Mouse (Mus musculus) adrenal gland, adult (tissue): ENCODE measurements around the gene Optn.
A peak's percentile ranks its signal among the peaks of the same experiment; 100 is the strongest.

Experiments
- DNase-seq, 2 experiments: peaks; one replicate each; pipeline ENCODE4 v3.0.0; 2022 to 2023; ENCODE audit warnings: low spot score in 1 of 2; ENCODE audit not compliant: inconsistent age in 2 of 2

Gene Optn

GRCm38 (mm10) chr2:5033546-5034420 lies 30.1 kb downstream of the Optn start:
- DNase-seq: no peak

GRCm38 (mm10) chr2:5032665-5033064 lies 31.2 kb downstream of the Optn start:
- peak in 1 of 2 experiments; percentile 34 for DNase-seq

- DNase-seq: no peak
Measured at GRCm38 (mm10) chr2:5031215-5031614, 32.6 kb downstream of the Optn start.

GRCm38 (mm10) chr2:5029808-5030207 lies 34.0 kb downstream of the Optn start:
- no peak for DNase-seq

- no peak for DNase-seq
Measured at GRCm38 (mm10) chr2:5028047-5028446, 35.8 kb downstream of the Optn start.

GRCm38 (mm10) chr2:5027057-5027456 lies 36.8 kb downstream of the Optn start:
- DNase-seq: no peak

GRCm38 (mm10) chr2:5025162-5025733 lies 38.6 kb downstream of the Optn start:
- peak in 1 of 2 experiments; percentile 21 for DNase-seq

GRCm38 (mm10) chr2:5023699-5024399 lies 40.0 kb downstream of the Optn start:
- peak; percentile 40 to 70 for DNase-seq

- DNase-seq: no peak
Measured at GRCm38 (mm10) chr2:5023275-5023674, 40.6 kb downstream of the Optn start.

- DNase-seq: no peak
Measured at GRCm38 (mm10) chr2:5019708-5020107, 44.1 kb downstream of the Optn start.

GRCm38 (mm10) chr2:5016922-5017321 lies 46.9 kb downstream of the Optn start:
- DNase-seq: no peak

GRCm38 (mm10) chr2:5015527-5015926 lies 48.3 kb downstream of the Optn start:
- DNase-seq: peak in 1 of 2 experiments; percentile 25

GRCm38 (mm10) chr2:5014616-5015015 lies 49.2 kb downstream of the Optn start:
- DNase-seq: no peak

GRCm38 (mm10) chr2:5012491-5013324 lies 51.1 kb downstream of the Optn start, which contains the start of gene Mcm10:
Mcm10 (minus strand) TSS chr2:5012791.
- DNase-seq: peak; percentile 92 to 96

GRCm38 (mm10) chr2:5011898-5012490 lies 51.9 kb downstream of the Optn start:
- DNase-seq: no peak

- DNase-seq: no peak
Measured at GRCm38 (mm10) chr2:5007107-5007506, 56.7 kb downstream of the Optn start.

GRCm38 (mm10) chr2:5001266-5001665 lies 62.6 kb downstream of the Optn start:
- DNase-seq: no peak

GRCm38 (mm10) chr2:4998905-4999304 lies 64.9 kb downstream of the Optn start:
- no peak for DNase-seq

- no peak for DNase-seq
Measured at GRCm38 (mm10) chr2:4996421-4996824, 67.4 kb downstream of the Optn start.

- DNase-seq: no peak
Measured at GRCm38 (mm10) chr2:4995646-4996045, 68.2 kb downstream of the Optn start.
